Mouse (Mus musculus): Measurements from ENCODE around the gene Sox11. TPM values are rescaled to one million over a fixed set of nuclear protein-coding genes. Genes with fewer than 3 reads are reported as not detected.

Gene Sox11
- polyA plus RNA-seq, 1 experiment: 0.08 TPM

DNA sequence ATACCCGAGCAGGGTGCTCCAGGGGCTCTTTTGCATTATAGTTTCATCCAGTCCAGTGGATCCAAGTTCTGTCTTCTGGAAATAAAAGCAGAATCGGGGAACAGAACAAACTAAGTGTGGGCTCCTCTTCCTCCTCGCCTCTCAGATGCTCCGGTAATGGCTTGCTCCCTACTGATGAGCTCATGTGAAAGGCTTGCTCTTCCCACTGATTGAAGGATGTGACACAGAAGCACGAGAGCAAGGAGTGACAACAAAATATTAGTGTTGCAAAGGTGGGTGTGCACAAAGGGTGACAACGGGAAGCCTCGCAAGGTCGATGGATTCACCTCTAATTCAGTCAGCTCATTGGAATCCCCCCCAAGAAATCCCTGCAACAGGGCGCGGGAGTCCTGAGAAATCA lies 48.6 kb downstream of the Sox11 start:
- H3K27ac ChIP-seq (ENCODE audit: insufficient read depth, low read length): no peak overlapping the region
- H3K36me3 ChIP-seq (ENCODE audit: control insufficient read depth, insufficient read depth, low read length): no peaks in the 10 kb centered on the region
- no peak overlapping the region for H3K4me3 ChIP-seq (ENCODE audit: extremely low read depth, insufficient read depth, insufficient read length)
- WGBS: 68% methylated on average over 10 of the region's 10 CpGs
- no peaks in the 10 kb centered on the region for H3K27me3 ChIP-seq (ENCODE audit: control insufficient read depth, insufficient read depth, low read length)
- no peaks in the 10 kb centered on the region for H3K4me1 ChIP-seq (ENCODE audit: control insufficient read depth, insufficient read depth, insufficient read length)
- no peak for DNase-seq (ENCODE audit: low read depth in 1 of 2, low spot score in 2 of 2)
- TF ChIP-seq POLR2A (IDR thresholded peaks at IDR 0.05; ENCODE audit: low read depth, low read length): no peak

DNA sequence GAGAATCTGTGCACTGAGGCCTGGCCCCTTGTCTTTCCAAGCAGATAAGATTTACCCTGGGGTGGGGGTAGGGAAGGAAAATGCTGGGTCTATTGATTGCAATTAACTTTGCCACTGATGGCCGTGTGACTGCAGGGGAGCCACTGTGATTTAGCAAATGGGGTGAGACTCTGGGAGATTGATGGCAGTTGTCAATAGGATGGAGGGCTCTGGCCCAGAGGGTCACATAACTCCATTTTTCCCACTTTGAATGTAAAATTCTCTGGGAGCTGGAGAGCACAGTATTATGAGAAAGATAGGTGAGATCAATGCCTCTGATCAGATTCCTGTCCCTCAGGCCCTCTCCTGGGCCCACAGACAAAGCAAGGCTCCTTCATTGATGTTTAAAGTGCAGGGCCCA lies 49.2 kb downstream of the Sox11 start:
- Histone ChIP-seq H3K27ac (ENCODE audit: insufficient read depth, low read length) (no peak overlapping the region), H3K36me3 (ENCODE audit: control insufficient read depth, insufficient read depth, low read length) (no peaks in the 10 kb centered on the region), H3K4me1 (ENCODE audit: control insufficient read depth, insufficient read depth, insufficient read length) (no peaks in the 10 kb centered on the region), H3K27me3 (ENCODE audit: control insufficient read depth, insufficient read depth, low read length) (no peaks in the 10 kb centered on the region), H3K4me3 (ENCODE audit: extremely low read depth, insufficient read depth, insufficient read length) (no peak overlapping the region)
- TF ChIP-seq POLR2A (IDR thresholded peaks at IDR 0.05; ENCODE audit: low read depth, low read length) (no peak), CTCF (IDR thresholded peaks at IDR 0.05; ENCODE audit: extremely low read depth, insufficient read depth, insufficient read length, insufficient replicate concordance) (no peak)
- 98% methylated on average over 1 of the region's 1 CpGs for WGBS
- DNase-seq (ENCODE audit: low read depth in 1 of 2, low spot score in 2 of 2): no peak
